Mouse (Mus musculus): ENCODE measurements around the gene Hist2h2aa1. TPM values are rescaled to one million over a fixed set of nuclear protein-coding genes. Genes with fewer than 3 reads are reported as not detected.

The Hist2h2aa1 gene
- polyA plus RNA-seq, 1 experiment from 2014 or later: 17.4 TPM

DNA sequence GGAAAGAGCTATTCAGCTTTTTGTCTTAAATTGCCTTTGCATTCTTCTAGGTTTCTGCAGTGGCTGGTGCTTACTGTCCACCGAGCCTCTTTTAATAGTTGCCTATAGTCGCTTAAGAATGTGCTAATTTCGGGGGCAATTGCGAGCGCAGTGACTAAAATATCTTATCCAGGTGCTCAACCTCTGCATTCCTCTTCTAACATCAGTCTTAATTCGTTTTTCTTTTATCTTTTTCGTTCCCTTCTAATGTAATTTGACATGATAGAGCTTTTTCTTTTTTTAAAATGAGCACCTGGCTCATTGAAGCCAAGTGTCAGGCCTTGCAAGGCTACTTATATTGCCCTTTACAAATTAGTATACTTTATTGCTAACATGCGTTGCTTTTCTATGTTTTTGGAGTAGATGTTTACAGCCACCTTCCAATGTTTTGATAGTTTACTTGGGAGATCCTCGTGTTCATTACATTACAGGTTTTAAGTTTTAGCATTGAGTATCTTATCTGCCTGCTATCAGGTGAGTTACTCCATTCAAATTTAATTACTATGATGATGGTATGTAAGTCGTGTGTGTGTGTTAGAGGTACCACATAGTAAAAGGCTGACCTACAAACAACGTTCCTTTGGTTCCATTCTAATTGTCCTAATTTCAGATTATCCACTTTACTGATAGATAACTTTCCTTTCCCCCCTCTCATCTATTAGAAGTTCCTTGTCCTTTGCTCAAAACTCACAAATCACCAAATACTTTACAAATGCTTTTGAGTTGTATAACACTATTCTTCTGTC, 2.3 kb downstream of the Hist2h2aa1 start:
- Histone ChIP-seq H3K27ac (ENCODE audit: low read depth, low read length) (peak overlapping the region; percentile 82), H3K9me3 (ENCODE audit: control insufficient read depth, low read length) (no peaks in the 10 kb centered on the region), H3K27me3 (ENCODE audit: control insufficient read depth, insufficient read depth, low read length) (no peaks in the 10 kb centered on the region), H3K4me3 (ENCODE audit: low read depth, low read length) (peak overlapping the region; percentile 41), H3K4me1 (ENCODE audit: control insufficient read depth, insufficient read depth, low read length) (peaks cover 16% of the 10 kb centered on the region), H3K9ac (ENCODE audit: low read length) (peak overlapping the region; percentile 78), H3K4me2 (peak overlapping the region; percentile 59), H3K36me3 (ENCODE audit: control insufficient read depth, insufficient read depth, low read length) (no peaks in the 10 kb centered on the region)
- 2% methylated on average over 11 of the region's 11 CpGs for WGBS
- ATAC-seq (ENCODE audit: low FRiP score) (no peak), DNase-seq (ENCODE audit: low spot score, missing footprints) (peak; percentile 93)

DNA sequence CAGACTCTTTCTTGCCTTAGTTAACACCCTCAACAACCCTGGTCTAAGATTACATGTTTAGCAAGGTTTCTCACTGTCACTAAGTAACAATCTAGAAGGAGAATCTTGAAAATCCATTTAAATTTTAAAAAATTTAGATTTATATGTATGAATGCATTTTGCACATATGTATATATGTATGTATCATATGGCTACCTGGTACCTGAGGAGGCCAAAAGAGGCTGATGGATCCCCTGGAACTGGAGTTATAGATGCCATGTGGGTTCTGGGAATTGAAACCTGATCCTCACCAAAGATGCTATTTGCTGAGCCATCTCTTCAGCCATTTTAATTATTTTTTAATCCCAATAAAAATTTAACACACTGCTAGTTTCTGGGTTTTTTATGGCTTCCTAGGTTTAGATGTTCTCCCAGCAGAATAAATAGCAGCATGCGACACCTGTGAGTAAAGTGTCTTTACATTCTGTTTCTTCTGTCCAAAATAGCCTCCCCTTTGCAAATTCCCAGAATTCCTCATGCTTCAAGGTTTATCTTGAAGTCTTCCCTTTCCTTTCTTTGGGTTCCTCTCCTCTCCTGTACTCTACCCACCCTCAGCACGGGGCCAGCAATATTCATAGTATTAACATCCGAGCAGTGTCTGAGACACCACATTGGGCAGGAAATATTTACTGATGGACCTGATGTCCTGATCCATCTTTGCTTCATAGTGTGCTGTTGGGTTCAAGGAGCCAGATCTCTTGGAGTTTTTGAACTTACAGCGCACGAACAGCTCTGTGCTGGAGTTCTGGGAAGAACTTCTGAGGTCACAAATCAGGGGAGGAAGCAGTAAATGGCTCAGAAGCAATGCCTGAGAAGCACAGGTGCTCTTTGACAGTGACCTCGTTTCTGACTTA, 3.1 kb downstream of the Hist2h2aa1 start:
- H3K4me1 ChIP-seq (ENCODE audit: control insufficient read depth, insufficient read depth, low read length): peaks cover 16% of the 10 kb centered on the region
- H3K4me2 ChIP-seq: peak overlapping the region; percentile 59
- no peaks in the 10 kb centered on the region for H3K27me3 ChIP-seq (ENCODE audit: control insufficient read depth, insufficient read depth, low read length)
- H3K9ac ChIP-seq (ENCODE audit: low read length): peak overlapping the region; percentile 78
- no peaks in the 10 kb centered on the region for H3K36me3 ChIP-seq (ENCODE audit: control insufficient read depth, insufficient read depth, low read length)
- peak; percentile 88 for DNase-seq (ENCODE audit: low spot score, missing footprints)
- ATAC-seq (ENCODE audit: low FRiP score): no peak
- peak overlapping the region; percentile 41; the same call in 1 of the 2 replicates for H3K4me3 ChIP-seq (ENCODE audit: low read depth, low read length)
- WGBS: 58% methylated on average over 6 of the region's 6 CpGs
- H3K27ac ChIP-seq (ENCODE audit: low read depth, low read length): peak overlapping the region; percentile 30; the same call in 1 of the 2 replicates
- no peaks in the 10 kb centered on the region for H3K9me3 ChIP-seq (ENCODE audit: control insufficient read depth, low read length)

DNA sequence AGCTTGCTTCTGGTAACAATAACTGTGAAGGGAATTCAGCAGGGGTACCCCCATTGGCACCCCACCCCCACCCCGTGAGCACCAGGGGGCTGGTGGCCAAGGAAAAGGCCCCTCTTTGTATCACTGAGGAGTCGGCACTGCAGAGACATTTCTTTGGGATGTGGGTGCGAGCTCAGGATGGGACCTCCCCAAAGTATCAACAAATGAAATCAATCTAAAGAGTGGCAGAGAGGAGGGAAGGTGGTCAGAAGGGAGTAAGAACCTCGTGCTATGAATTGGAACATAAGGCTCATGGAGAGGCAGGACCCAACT, 3.7 kb downstream of the Hist2h2aa1 start:
- WGBS: 52% methylated on average over 4 of the region's 4 CpGs
- H3K9me3 ChIP-seq (ENCODE audit: control insufficient read depth, low read length): no peaks in the 10 kb centered on the region

DNA sequence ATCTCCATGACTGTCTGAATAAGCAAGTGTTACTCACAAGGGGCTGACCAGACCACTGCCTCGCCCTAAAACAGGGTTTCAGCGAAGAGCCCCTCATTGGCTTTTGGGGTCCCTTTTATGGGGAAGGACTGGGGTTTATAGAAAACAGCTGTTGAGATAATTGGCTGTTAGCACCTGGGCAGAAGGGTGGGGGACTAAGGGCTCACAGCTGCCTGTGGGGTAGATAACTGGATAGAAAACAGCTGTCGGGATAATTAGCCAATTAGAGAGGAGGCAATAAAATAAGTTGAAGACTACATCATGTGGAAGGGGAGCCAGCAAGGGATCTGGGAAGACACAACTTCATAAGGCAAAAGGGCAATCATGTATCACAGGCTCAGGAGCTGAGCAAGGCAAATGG, 5.6 kb downstream of the Hist2h2aa1 start:
- Histone ChIP-seq H3K27me3 (ENCODE audit: control insufficient read depth, insufficient read depth, low read length) (no peaks in the 10 kb centered on the region), H3K4me3 (ENCODE audit: low read depth, low read length) (no peak overlapping the region), H3K9ac (ENCODE audit: low read length) (no peak overlapping the region), H3K27ac (ENCODE audit: low read depth, low read length) (no peak overlapping the region), H3K4me2 (no peak overlapping the region), H3K4me1 (ENCODE audit: control insufficient read depth, insufficient read depth, low read length) (peaks cover 8% of the 10 kb centered on the region), H3K36me3 (ENCODE audit: control insufficient read depth, insufficient read depth, low read length) (no peaks in the 10 kb centered on the region), H3K9me3 (ENCODE audit: control insufficient read depth, low read length) (no peaks in the 10 kb centered on the region)
- WGBS: 83% methylated on average over 3 of the region's 3 CpGs
- no peak for DNase-seq (ENCODE audit: low spot score, missing footprints)
- ATAC-seq (ENCODE audit: low FRiP score): no peak

More for the DNA sequence above, 3.7 kb downstream of the Hist2h2aa1 start:
- DNase-seq (ENCODE audit: low spot score, missing footprints) (peak; percentile 82), ATAC-seq (ENCODE audit: low FRiP score) (no peak)
- no peak overlapping the region for H3K9ac ChIP-seq (ENCODE audit: low read length)
- peak overlapping the region; percentile 30; the same call in 1 of the 2 replicates for H3K27ac ChIP-seq (ENCODE audit: low read depth, low read length)
- H3K4me1 ChIP-seq (ENCODE audit: control insufficient read depth, insufficient read depth, low read length): peaks cover 16% of the 10 kb centered on the region
- H3K27me3 ChIP-seq (ENCODE audit: control insufficient read depth, insufficient read depth, low read length): no peaks in the 10 kb centered on the region
- no peak overlapping the region for H3K4me3 ChIP-seq (ENCODE audit: low read depth, low read length)
- H3K4me2 ChIP-seq: peak overlapping the region; percentile 59; the same call in 1 of the 2 replicates
- no peaks in the 10 kb centered on the region for H3K36me3 ChIP-seq (ENCODE audit: control insufficient read depth, insufficient read depth, low read length)

DNA sequence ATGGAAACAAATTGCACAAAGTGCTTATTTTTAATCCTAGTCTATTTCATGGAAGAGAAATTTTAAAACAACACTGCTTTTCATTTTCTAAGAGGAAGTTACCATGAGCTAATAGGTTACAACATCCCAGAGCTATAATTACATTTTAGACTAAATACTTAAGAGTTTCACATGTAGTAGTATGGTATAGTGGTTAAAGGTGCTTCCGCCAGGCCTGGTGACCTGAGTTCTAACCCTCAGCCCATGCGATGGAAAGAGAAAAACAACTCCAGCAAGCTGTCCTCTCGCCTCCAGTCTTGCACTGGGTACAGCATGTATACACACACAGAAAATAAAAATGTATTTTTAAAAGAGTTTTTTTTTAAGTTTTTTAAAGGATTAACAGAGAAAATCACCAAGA, 6.5 kb downstream of the Hist2h2aa1 start:
- no peak for ATAC-seq (ENCODE audit: low FRiP score)
- WGBS: 86% methylated on average over 3 of the region's 3 CpGs
- H3K4me2 ChIP-seq: no peak overlapping the region

DNA sequence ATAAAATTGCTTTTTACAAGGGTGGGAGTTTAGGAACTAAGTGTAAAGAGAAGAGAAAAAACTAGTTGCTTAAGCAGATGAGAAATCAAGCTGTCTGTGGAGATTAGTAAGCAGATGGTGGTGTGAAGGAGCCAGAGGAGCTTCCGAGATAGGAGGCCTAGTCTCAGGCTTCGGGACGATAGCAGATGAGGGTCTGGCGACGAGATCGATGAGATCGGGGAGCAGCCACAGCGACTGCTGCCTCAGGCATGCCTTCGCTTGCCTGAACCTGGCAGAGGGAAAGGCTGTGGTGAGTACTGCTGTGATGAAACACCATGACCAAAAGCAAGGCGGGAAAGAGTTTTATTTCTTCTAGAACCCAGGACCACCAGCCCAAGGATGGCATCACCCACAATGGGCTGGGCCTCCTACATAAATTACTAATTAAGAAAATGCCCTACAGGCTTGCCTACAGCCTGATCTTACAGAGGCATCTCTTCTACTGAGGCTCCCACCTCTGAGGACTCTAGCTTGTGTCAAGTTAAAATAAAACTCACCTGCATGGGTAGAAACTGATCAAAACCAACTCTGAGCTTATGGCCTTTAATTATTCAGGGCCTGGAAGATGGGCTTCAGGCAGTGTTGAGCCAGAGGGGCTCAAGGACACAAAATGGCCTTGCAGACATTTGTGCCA, 9.5 kb downstream of the Hist2h2aa1 start:
- Histone ChIP-seq H3K4me1 (ENCODE audit: control insufficient read depth, insufficient read depth, low read length) (no peaks in the 10 kb centered on the region), H3K27me3 (ENCODE audit: control insufficient read depth, insufficient read depth, low read length) (no peaks in the 10 kb centered on the region), H3K9ac (ENCODE audit: low read length) (no peak overlapping the region), H3K4me2 (no peak overlapping the region), H3K27ac (ENCODE audit: low read depth, low read length) (no peak overlapping the region), H3K9me3 (ENCODE audit: control insufficient read depth, low read length) (no peaks in the 10 kb centered on the region), H3K4me3 (ENCODE audit: low read depth, low read length) (no peak overlapping the region), H3K36me3 (ENCODE audit: control insufficient read depth, insufficient read depth, low read length) (no peaks in the 10 kb centered on the region)
- DNase-seq (ENCODE audit: low spot score, missing footprints) (no peak), ATAC-seq (ENCODE audit: low FRiP score) (no peak)
- 56% methylated on average over 10 of the region's 10 CpGs for WGBS

More for the DNA sequence above, 6.5 kb downstream of the Hist2h2aa1 start:
- Histone ChIP-seq H3K4me3 (ENCODE audit: low read depth, low read length) (no peak overlapping the region), H3K9ac (ENCODE audit: low read length) (no peak overlapping the region), H3K36me3 (ENCODE audit: control insufficient read depth, insufficient read depth, low read length) (no peaks in the 10 kb centered on the region), H3K9me3 (ENCODE audit: control insufficient read depth, low read length) (no peaks in the 10 kb centered on the region), H3K27me3 (ENCODE audit: control insufficient read depth, insufficient read depth, low read length) (no peaks in the 10 kb centered on the region), H3K4me1 (ENCODE audit: control insufficient read depth, insufficient read depth, low read length) (peaks cover 8% of the 10 kb centered on the region), H3K27ac (ENCODE audit: low read depth, low read length) (no peak overlapping the region)
- DNase-seq (ENCODE audit: low spot score, missing footprints): no peak

DNA sequence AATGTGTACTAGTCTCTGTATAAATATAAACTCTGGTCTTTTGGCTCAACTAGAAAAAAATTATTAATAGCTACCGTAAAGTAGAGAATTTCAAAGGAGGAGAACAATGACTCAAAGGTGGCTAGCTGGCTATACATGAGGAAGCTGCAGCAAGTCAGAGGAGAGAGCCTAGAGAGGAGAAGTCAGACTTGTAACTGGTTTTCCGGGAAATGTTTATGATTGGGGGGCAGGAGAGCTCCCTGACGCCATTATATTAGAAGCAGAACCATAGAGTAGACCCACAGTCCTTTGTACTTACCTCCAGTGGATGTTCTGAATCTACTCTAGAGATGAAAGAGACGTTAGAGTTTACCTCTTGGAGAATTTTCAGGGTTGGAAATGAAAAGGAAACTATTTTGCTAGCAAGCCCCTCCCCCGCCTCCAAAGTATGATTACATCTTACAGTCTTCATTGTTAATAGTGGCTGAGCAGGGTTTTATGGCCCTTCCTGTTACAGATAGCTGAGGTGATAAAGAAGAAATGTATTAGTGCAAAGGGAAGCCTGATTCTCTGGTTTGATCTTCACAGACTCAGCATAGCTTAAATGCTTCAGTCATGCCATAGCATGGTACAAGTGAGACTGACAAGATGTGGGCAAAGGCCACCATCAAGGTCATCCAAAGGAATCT, 10.8 kb downstream of the Hist2h2aa1 start:
- no peak overlapping the region for H3K9ac ChIP-seq (ENCODE audit: low read length)
- no peak overlapping the region for H3K27ac ChIP-seq (ENCODE audit: low read depth, low read length)
- DNase-seq (ENCODE audit: low spot score, missing footprints) (no peak), ATAC-seq (ENCODE audit: low FRiP score) (no peak)
- H3K4me2 ChIP-seq: no peak overlapping the region
- WGBS: 84% methylated on average over 5 of the region's 5 CpGs
- no peaks in the 10 kb centered on the region for H3K36me3 ChIP-seq (ENCODE audit: control insufficient read depth, insufficient read depth, low read length)
- no peak overlapping the region for H3K4me3 ChIP-seq (ENCODE audit: low read depth, low read length)
- no peaks in the 10 kb centered on the region for H3K27me3 ChIP-seq (ENCODE audit: control insufficient read depth, insufficient read depth, low read length)
- H3K9me3 ChIP-seq (ENCODE audit: control insufficient read depth, low read length): no peaks in the 10 kb centered on the region
- H3K4me1 ChIP-seq (ENCODE audit: control insufficient read depth, insufficient read depth, low read length): no peaks in the 10 kb centered on the region

DNA sequence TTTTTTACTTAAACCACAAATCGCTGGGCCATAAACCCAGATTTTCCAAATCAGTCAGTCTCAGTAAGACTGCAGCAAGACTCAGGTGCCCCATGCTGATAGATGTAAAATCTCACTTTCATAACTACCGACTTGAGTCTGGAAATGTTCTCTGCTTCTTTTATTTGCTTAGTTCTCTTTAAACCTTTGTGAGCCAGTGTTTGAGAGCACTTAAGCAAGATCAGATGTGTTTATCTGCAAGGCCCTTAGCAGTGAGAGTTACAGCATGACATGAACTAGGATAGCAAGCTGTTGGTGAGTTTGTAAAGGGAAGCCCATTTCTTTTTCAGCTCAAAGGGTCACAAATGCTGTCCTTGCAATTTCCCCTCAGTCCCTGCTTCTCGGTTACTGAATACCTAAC, 11.9 kb downstream of the Hist2h2aa1 start:
- no peak overlapping the region for H3K4me2 ChIP-seq
- H3K36me3 ChIP-seq (ENCODE audit: control insufficient read depth, insufficient read depth, low read length): no peaks in the 10 kb centered on the region
- H3K9ac ChIP-seq (ENCODE audit: low read length): no peak overlapping the region
- WGBS: 79% methylated on average over 3 of the region's 3 CpGs
- H3K27ac ChIP-seq (ENCODE audit: low read depth, low read length): no peak overlapping the region
- DNase-seq (ENCODE audit: low spot score, missing footprints): no peak
- H3K9me3 ChIP-seq (ENCODE audit: control insufficient read depth, low read length): no peaks in the 10 kb centered on the region
- no peaks in the 10 kb centered on the region for H3K27me3 ChIP-seq (ENCODE audit: control insufficient read depth, insufficient read depth, low read length)
- H3K4me3 ChIP-seq (ENCODE audit: low read depth, low read length): no peak overlapping the region
- peaks cover 7% of the 10 kb centered on the region; the same call in 1 of the 2 replicates for H3K4me1 ChIP-seq (ENCODE audit: control insufficient read depth, insufficient read depth, low read length)
- no peak for ATAC-seq (ENCODE audit: low FRiP score)

Measured in midbrain, embryonic 11.5 days (tissue).